Mouse (Mus musculus) midbrain, embryonic 14.5 days (tissue): ENCODE data around the gene Mark2. TPM values are rescaled to one million over a fixed set of nuclear protein-coding genes. Genes with fewer than 3 reads are reported as not detected.

Experiments used
- ATAC-seq: fragments of 200-750 bp; cut with Nextera tagmentation; 2 replicates; pipeline ENCODE4 v1.8.0; 2017; ENCODE audit warnings: moderate number of reproducible peaks, moderate library complexity; ENCODE audit not compliant: low FRiP score, low TSS enrichment
- DNase-seq: peaks from one replicate; pipeline ENCODE4 v3.0.0-alpha.2; 2015
- H3K27ac ChIP-seq: fragments of 300-500 bp; sonication (generic); replicated peaks from 2 replicates; pipeline ENCODE4 v1.5.1; 2014; ENCODE audit warnings: mild to moderate bottlenecking, low read depth, low read length, moderate library complexity
- H3K27me3 ChIP-seq: fragments of 300-500 bp; sonication (generic); 2 replicates; pipeline ENCODE4 v1.6.1; 2014; ENCODE audit warnings: low read length, control low read depth, mixed read lengths; ENCODE audit not compliant: control insufficient read depth, insufficient read depth
- H3K36me3 ChIP-seq: fragments of 300-500 bp; sonication (generic); 2 replicates; pipeline ENCODE4 v1.6.1; 2014; ENCODE audit warnings: low read length, control low read depth; ENCODE audit not compliant: control insufficient read depth, insufficient read depth
- H3K4me1 ChIP-seq: fragments of 300-500 bp; sonication (generic); 2 replicates; pipeline ENCODE4 v1.6.1; 2014; ENCODE audit warnings: mild to moderate bottlenecking, antibody characterized with exemption, low read length, control low read depth; ENCODE audit not compliant: control insufficient read depth, insufficient read depth
- H3K4me2 ChIP-seq: fragments of 300-500 bp; sonication (generic); 2 replicates; pipeline ENCODE4 v1.6.1; 2014; ENCODE audit warnings: mild to moderate bottlenecking, low read length, moderate library complexity
- H3K4me3 ChIP-seq: fragments of 300-500 bp; sonication (generic); replicated peaks from 2 replicates; pipeline ENCODE4 v1.5.1; 2014; ENCODE audit warnings: low read depth, low read length
- H3K9ac ChIP-seq: fragments of 300-500 bp; sonication (generic); replicated peaks from 2 replicates; pipeline ENCODE4 v1.6.1; 2014; ENCODE audit warnings: mild to moderate bottlenecking, low read length, moderate library complexity
- H3K9me3 ChIP-seq: fragments of 300-500 bp; sonication (generic); 2 replicates; pipeline ENCODE4 v1.6.1; 2016; ENCODE audit warnings: low read length, control low read depth, mixed read lengths; ENCODE audit not compliant: control insufficient read depth
- WGBS: fragments of 180-500 bp; shearing (Covaris S2); extraction: QIAGEN DNeasy Blood & Tissue Kit; methylation state at CpG from one replicate; pipeline ENCODE4 v1.1.7; 2014; 5-methylcytosine and 5-hydroxymethylcytosine counted together
- polyA plus RNA-seq: library from polyadenylated mRNA; unstranded; fragments of >200 nt; fragmentation: Nextera tagmentation; extraction: Ambion mirVana; gene quantifications from 2 replicates; pipeline ENCODE4 v1.2.1, GENCODE M21; 2014

The Mark2 gene
- polyA plus RNA-seq, 1 experiment from 2014 or later: 55.0 TPM

DNA sequence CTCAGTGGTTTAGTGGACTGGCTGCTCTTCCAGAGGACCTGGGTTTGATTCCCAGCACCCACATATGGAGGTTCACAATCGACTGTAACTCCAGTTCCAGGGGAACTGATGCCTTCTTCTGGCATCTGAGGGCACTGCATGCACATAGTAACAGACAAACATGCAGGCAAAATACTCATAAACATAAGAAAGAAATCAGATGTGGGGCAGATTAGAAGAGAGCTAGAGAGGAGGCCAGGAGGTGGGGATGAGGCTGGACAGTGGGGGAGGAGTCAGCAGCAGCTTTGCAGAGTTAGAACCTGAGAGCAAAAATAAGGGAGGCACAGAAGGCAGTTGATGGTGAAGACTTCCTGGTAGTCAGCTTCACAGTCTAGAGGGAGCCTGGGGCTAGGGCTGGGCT lies 79.1 kb downstream of the Mark2 start:
- Histone ChIP-seq H3K9ac (no peak overlapping the region), H3K4me3 (no peak overlapping the region), H3K27me3 (no peaks in the 10 kb centered on the region), H3K27ac (no peak overlapping the region), H3K4me2 (no peak overlapping the region), H3K36me3 (no peaks in the 10 kb centered on the region), H3K4me1 (peaks cover 34% of the 10 kb centered on the region), H3K9me3 (no peaks in the 10 kb centered on the region)
- DNase-seq (no peak), ATAC-seq (no peak)
- 87% methylated on average over 1 of the region's 1 CpGs for WGBS

DNA sequence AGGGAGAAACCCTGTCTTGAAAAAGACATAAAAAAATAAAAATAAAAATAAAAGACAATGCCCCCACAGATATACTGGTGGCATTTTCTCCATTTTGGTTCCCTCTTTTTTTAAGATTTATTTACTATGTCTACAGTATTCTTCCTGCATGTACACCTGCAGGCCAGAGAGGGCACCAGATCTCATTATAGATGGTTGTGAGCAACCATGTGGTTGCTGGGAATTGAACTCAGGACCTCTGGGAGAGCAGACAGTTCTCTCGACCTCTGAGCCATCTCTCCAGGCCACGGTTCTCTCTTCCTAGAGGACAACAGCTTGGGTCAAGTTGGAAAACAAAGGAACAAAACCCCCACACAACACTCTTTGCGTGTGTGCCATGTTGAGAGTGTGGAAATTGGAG lies 79.7 kb downstream of the Mark2 start:
- 92% methylated on average over 3 of the region's 3 CpGs for WGBS
- Histone ChIP-seq H3K27ac (no peak overlapping the region), H3K4me2 (no peak overlapping the region), H3K36me3 (no peaks in the 10 kb centered on the region), H3K27me3 (no peaks in the 10 kb centered on the region), H3K4me3 (no peak overlapping the region), H3K4me1 (peaks cover 28% of the 10 kb centered on the region), H3K9me3 (no peaks in the 10 kb centered on the region), H3K9ac (no peak overlapping the region)
- ATAC-seq: no peak
- DNase-seq: no peak

GRCm38 (mm10) chr19:7261476-7261875 lies 80.2 kb downstream of the Mark2 start:
- H3K36me3 ChIP-seq: no peaks in the 10 kb centered on the region
- H3K4me3 ChIP-seq: no peak overlapping the region
- no peaks in the 10 kb centered on the region for H3K9me3 ChIP-seq
- no peak overlapping the region for H3K9ac ChIP-seq
- DNase-seq (no peak), ATAC-seq (no peak)
- H3K27me3 ChIP-seq: no peaks in the 10 kb centered on the region
- WGBS: 90% methylated on average over 1 of the region's 1 CpGs
- peaks cover 23% of the 10 kb centered on the region for H3K4me1 ChIP-seq
- H3K27ac ChIP-seq: no peak overlapping the region
- no peak overlapping the region for H3K4me2 ChIP-seq

DNA sequence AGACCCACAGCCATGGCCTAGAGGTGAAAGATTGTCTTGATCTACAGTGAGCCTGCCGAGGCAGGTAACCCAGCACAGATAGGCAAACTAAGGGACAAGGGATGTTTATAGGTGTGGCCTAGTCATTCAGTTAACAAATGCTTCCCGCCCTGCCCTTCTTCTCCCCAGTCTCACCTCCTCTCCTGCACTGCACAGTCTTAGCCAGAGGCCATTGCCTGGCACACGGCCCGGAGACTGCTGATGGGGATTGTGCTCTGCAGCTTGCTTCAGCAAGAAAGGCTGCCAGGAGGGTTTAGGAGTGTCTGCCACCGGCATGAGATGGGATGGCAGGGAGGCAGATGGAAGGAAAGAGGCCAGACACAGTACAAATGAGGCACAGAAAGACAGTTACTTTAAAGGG lies 83.8 kb downstream of the Mark2 start:
- H3K9ac ChIP-seq: no peak overlapping the region
- H3K27me3 ChIP-seq: no peaks in the 10 kb centered on the region
- DNase-seq (no peak), ATAC-seq (no peak)
- no peaks in the 10 kb centered on the region for H3K36me3 ChIP-seq
- no peak overlapping the region for H3K4me3 ChIP-seq
- no peak overlapping the region for H3K27ac ChIP-seq
- 81% methylated on average over 5 of the region's 5 CpGs for WGBS
- no peaks in the 10 kb centered on the region for H3K9me3 ChIP-seq
- no peaks in the 10 kb centered on the region for H3K4me1 ChIP-seq
- H3K4me2 ChIP-seq: no peak overlapping the region

DNA sequence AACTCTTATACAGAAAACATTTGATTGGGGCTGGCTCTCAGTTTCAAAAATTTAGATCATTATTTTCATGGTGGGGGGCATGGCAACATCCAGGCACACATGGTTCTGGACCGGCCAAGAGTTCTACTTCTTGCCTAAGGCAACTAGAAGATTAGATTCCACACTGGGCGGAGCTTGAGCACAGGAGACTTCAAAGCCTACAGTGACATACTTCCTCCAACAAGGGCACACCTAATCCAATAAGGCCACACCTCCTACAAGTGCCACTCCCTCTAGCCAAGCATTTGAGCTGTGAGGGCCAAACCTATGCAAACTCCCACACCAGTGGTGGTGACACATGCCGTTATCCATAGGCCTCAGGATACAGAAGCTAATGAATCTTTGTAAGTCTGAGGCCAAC lies 95.6 kb downstream of the Mark2 start:
- no peak overlapping the region for H3K9ac ChIP-seq
- no peak overlapping the region for H3K4me2 ChIP-seq
- H3K4me3 ChIP-seq: no peak overlapping the region
- no peak for ATAC-seq
- no peaks in the 10 kb centered on the region for H3K4me1 ChIP-seq
- H3K36me3 ChIP-seq: no peaks in the 10 kb centered on the region
- no peak overlapping the region for H3K27ac ChIP-seq
- DNase-seq: no peak
- no peaks in the 10 kb centered on the region for H3K27me3 ChIP-seq
- H3K9me3 ChIP-seq: no peaks in the 10 kb centered on the region
- 85% methylated on average over 3 of the region's 3 CpGs for WGBS

GRCm38 (mm10) chr19:7240782-7241690 lies 100.6 kb downstream of the Mark2 start, which contains the start of gene Naa40:
Naa40 (minus strand) TSS chr19:7241183.
- peaks cover 8% of the 10 kb centered on the region; the same call in 1 of the 2 replicates for H3K4me1 ChIP-seq
- peak within 1 kb of the TSS; percentile 78 for H3K27ac ChIP-seq
- H3K9ac ChIP-seq: peak within 1 kb of the TSS; percentile 69
- DNase-seq (peak; percentile 99), ATAC-seq (peak; percentile 94)
- H3K36me3 ChIP-seq: 0 out of 2 replicates have a peak, but pooled peaks cover 6% of the 10 kb centered on the region
- H3K4me3 ChIP-seq: peak within 1 kb of the TSS; percentile 62
- H3K27me3 ChIP-seq: no peaks in the 10 kb centered on the region
- under 1% methylated on average over 80 of the region's 80 CpGs for WGBS
- no peaks in the 10 kb centered on the region for H3K9me3 ChIP-seq
- H3K4me2 ChIP-seq: peak within 1 kb of the TSS; percentile 92

GRCm38 (mm10) chr19:7240291-7240690 lies 101.4 kb downstream of the Mark2 start:
- H3K9me3 ChIP-seq: no peaks in the 10 kb centered on the region
- H3K27me3 ChIP-seq: no peaks in the 10 kb centered on the region
- 0 out of 2 replicates have a peak, but pooled peaks cover 6% of the 10 kb centered on the region for H3K36me3 ChIP-seq
- ATAC-seq (0 out of 2 replicates have a peak, but pooled peaks have one; percentile 1), DNase-seq (peak; percentile 15)
- H3K9ac ChIP-seq: peak overlapping the region; percentile 69
- peak overlapping the region; percentile 92 for H3K4me2 ChIP-seq
- peak overlapping the region; percentile 78 for H3K27ac ChIP-seq
- peak overlapping the region; percentile 62 for H3K4me3 ChIP-seq
- 3% methylated on average over 13 of the region's 13 CpGs for WGBS
- H3K4me1 ChIP-seq: peaks cover 8% of the 10 kb centered on the region; the same call in 1 of the 2 replicates

GRCm38 (mm10) chr19:7239574-7239973 lies 102.1 kb downstream of the Mark2 start:
- no peaks in the 10 kb centered on the region for H3K9me3 ChIP-seq
- 0 out of 2 replicates have a peak, but pooled peaks cover 6% of the 10 kb centered on the region for H3K36me3 ChIP-seq
- ATAC-seq (no peak), DNase-seq (no peak)
- peak overlapping the region; percentile 92 for H3K4me2 ChIP-seq
- H3K27me3 ChIP-seq: no peaks in the 10 kb centered on the region
- peak overlapping the region; percentile 62 for H3K4me3 ChIP-seq
- H3K4me1 ChIP-seq: peaks cover 8% of the 10 kb centered on the region; the same call in 1 of the 2 replicates
- H3K9ac ChIP-seq: peak overlapping the region; percentile 69; the same call in 1 of the 2 replicates
- WGBS: 86% methylated on average over 3 of the region's 3 CpGs
- no peak overlapping the region for H3K27ac ChIP-seq
